Mouse (Mus musculus): ENCODE data around the gene Trim39. TPM values are rescaled to one million over a fixed set of nuclear protein-coding genes. Genes with fewer than 3 reads are reported as not detected.

Trim39 gene
- polyA plus RNA-seq, 1 experiment from 2014 or later = 29.0 TPM

Other genes starting within 250 kb of the Trim39 start
- gene H2-T23, start 239.4 kb downstream of the Trim39 start, polyA plus RNA-seq (2015; fragmentation: Nextera tagmentation; extraction: Ambion mirVana) = 5.5 and 6.6 TPM in 2 replicates
- 6.0 and 7.2 TPM in 2 replicates for gene H2-T22, start 229.5 kb downstream of the Trim39 start, polyA plus RNA-seq (2015; fragmentation: Nextera tagmentation; extraction: Ambion mirVana)
- gene Gm6034, start 229.3 kb downstream of the Trim39 start, polyA plus RNA-seq (2015; fragmentation: Nextera tagmentation; extraction: Ambion mirVana) = not detected in 2 replicates
- gene Gm11127, start 213.9 kb downstream of the Trim39 start, polyA plus RNA-seq (2015; fragmentation: Nextera tagmentation; extraction: Ambion mirVana) = not detected in 2 replicates
- gene Gm19684, start 150.6 kb downstream of the Trim39 start, polyA plus RNA-seq (2015; fragmentation: Nextera tagmentation; extraction: Ambion mirVana) = not detected in 2 replicates
- not detected in 2 replicates for gene Gm7030, start 142.8 kb downstream of the Trim39 start, polyA plus RNA-seq (2015; fragmentation: Nextera tagmentation; extraction: Ambion mirVana)
- gene Gm8909, start 103.7 kb downstream of the Trim39 start, polyA plus RNA-seq (2015; fragmentation: Nextera tagmentation; extraction: Ambion mirVana) = not detected in 2 replicates
- 0.14 TPM in 1 of 2 replicates, not detected in the other for gene H2-T3, start 82.0 kb downstream of the Trim39 start, polyA plus RNA-seq (2015; fragmentation: Nextera tagmentation; extraction: Ambion mirVana)
- gene Rpp21, start 14.2 kb downstream of the Trim39 start, polyA plus RNA-seq (2015; fragmentation: Nextera tagmentation; extraction: Ambion mirVana) = 124 and 138 TPM in 2 replicates
- 0.20 and 0.35 TPM in 2 replicates for gene H2-M10.2, start 14.2 kb upstream of the Trim39 start, polyA plus RNA-seq (2015; fragmentation: Nextera tagmentation; extraction: Ambion mirVana)
- gene H2-M10.1, start 53.9 kb upstream of the Trim39 start, polyA plus RNA-seq (2015; fragmentation: Nextera tagmentation; extraction: Ambion mirVana) = not detected in 2 replicates
- gene H2-M10.3, start 96.2 kb upstream of the Trim39 start, polyA plus RNA-seq (2015; fragmentation: Nextera tagmentation; extraction: Ambion mirVana) = not detected in 2 replicates
- gene H2-M10.4, start 190.1 kb upstream of the Trim39 start, polyA plus RNA-seq (2015; fragmentation: Nextera tagmentation; extraction: Ambion mirVana) = not detected in 2 replicates

Measured in midbrain, embryonic 15.5 days (tissue).